Mouse (Mus musculus) forebrain, postnatal 0 days (tissue): ENCODE measurements around the gene Zfp281. TPM values are rescaled to one million over a fixed set of nuclear protein-coding genes. Genes with fewer than 3 reads are reported as not detected.

ENCODE experiments used
- ATAC-seq: fragments of 200-750 bp; cut with Nextera tagmentation; 2 replicates; pipeline ENCODE4 v1.8.0; 2017; ENCODE audit warnings: mild to moderate bottlenecking, moderate library complexity
- DNase-seq: peaks from one replicate; pipeline ENCODE4 v3.0.0-alpha.2; 2015
- H3K27ac ChIP-seq: fragments of 300-500 bp; sonication (generic); 2 replicates; pipeline ENCODE4 v1.5.1; 2014; ENCODE audit warnings: low read depth, mild to moderate bottlenecking, antibody characterized with exemption, low read length, moderate library complexity, mixed read lengths
- H3K27me3 ChIP-seq: fragments of 300-500 bp; sonication (generic); 2 replicates; pipeline ENCODE4 v1.6.1; 2014; ENCODE audit warnings: mild to moderate bottlenecking, low read length, mixed read lengths; ENCODE audit not compliant: insufficient read depth
- H3K36me3 ChIP-seq: fragments of 300-500 bp; sonication (generic); 2 replicates; pipeline ENCODE4 v1.6.1; 2014; ENCODE audit warnings: mild to moderate bottlenecking, moderate library complexity; ENCODE audit not compliant: insufficient read depth
- H3K4me1 ChIP-seq: fragments of 300-500 bp; sonication (generic); 2 replicates; pipeline ENCODE4 v1.6.1; 2014; ENCODE audit warnings: antibody characterized with exemption; ENCODE audit not compliant: insufficient read depth
- H3K4me2 ChIP-seq: fragments of 300-500 bp; sonication (generic); 2 replicates; pipeline ENCODE4 v1.6.1; 2014; ENCODE audit warnings: low read depth, mild to moderate bottlenecking, moderate library complexity
- H3K4me3 ChIP-seq: fragments of 300-500 bp; sonication (generic); 2 replicates; pipeline ENCODE4 v1.5.1; 2014; ENCODE audit warnings: low read depth, low read length, mixed read lengths
- H3K9ac ChIP-seq: fragments of 300-500 bp; sonication (generic); 2 replicates; pipeline ENCODE4 v1.6.1; 2014; ENCODE audit warnings: mild to moderate bottlenecking
- H3K9me3 ChIP-seq: fragments of 300-500 bp; sonication (generic); 2 replicates; pipeline ENCODE4 v1.6.1; 2016; ENCODE audit warnings: low read length
- CTCF ChIP-seq: sonication (generic); IDR thresholded peaks from 2 replicates; pipeline ENCODE4 v1.5.1; 2016; ENCODE audit warnings: antibody characterized with exemption, control low read depth, low read depth
- WGBS: fragments of 180-500 bp; shearing (Covaris S2); extraction: QIAGEN DNeasy Blood & Tissue Kit; methylation state at CpG from one replicate; pipeline ENCODE4 v1.1.7; 2014; 5-methylcytosine and 5-hydroxymethylcytosine counted together
- polyA plus RNA-seq: library from polyadenylated mRNA; unstranded; fragments of >200 nt; fragmentation: Nextera tagmentation; extraction: Ambion mirVana; gene quantifications from 2 replicates; pipeline ENCODE4 v1.2.1, GENCODE M21; 2015
- total RNA-seq: library from RNA; depleted of rRNA; stranded (reverse); fragments of >200 nt; gene quantifications from 2 replicates; pipeline ENCODE4 v1.2.3, GENCODE M21; 2014; rRNA removed

The Zfp281 gene
- total RNA-seq, result 37.2 and 43.6 TPM in 2 replicates
- 23.5 and 23.7 TPM in 2 replicates for polyA plus RNA-seq

GRCm38 (mm10) chr1:136624146-136625018, at the start of gene Zfp281:
Zfp281 (plus strand) TSS chr1:136624901.
- H3K9me3 ChIP-seq, result no peaks in the 10 kb centered on the region
- peak within 1 kb of the TSS; percentile 78 for H3K4me2 ChIP-seq
- no peaks in the 10 kb centered on the region for H3K36me3 ChIP-seq
- TF ChIP-seq CTCF, result peak; percentile 47
- peak within 1 kb of the TSS; percentile 98 for H3K27ac ChIP-seq
- peak within 1 kb of the TSS; percentile 97 for H3K9ac ChIP-seq
- H3K4me1 ChIP-seq, result peaks cover 23% of the 10 kb centered on the region
- DNase-seq (peak; percentile 98), ATAC-seq (peak; percentile 98)
- WGBS, result 2% methylated on average over 45 of the region's 45 CpGs
- peak within 1 kb of the TSS; percentile 85 for H3K4me3 ChIP-seq
- no peaks in the 10 kb centered on the region for H3K27me3 ChIP-seq

- DNase-seq (no peak), ATAC-seq (no peak)
- no peak overlapping the region for H3K4me3 ChIP-seq
- TF ChIP-seq CTCF, result no peak
- no peak overlapping the region for H3K9ac ChIP-seq
- H3K9me3 ChIP-seq, result no peaks in the 10 kb centered on the region
- no peak overlapping the region for H3K4me2 ChIP-seq
- 42% methylated on average over 16 of the region's 16 CpGs for WGBS
- 0 out of 2 replicates have a peak, but pooled peaks cover 3% of the 10 kb centered on the region for H3K27me3 ChIP-seq
- H3K27ac ChIP-seq, result no peak overlapping the region
- no peaks in the 10 kb centered on the region for H3K4me1 ChIP-seq
- H3K36me3 ChIP-seq, result no peaks in the 10 kb centered on the region
Measured at GRCm38 (mm10) chr1:136577890-136578663, 46.6 kb upstream of the Zfp281 start.

- ATAC-seq (no peak), DNase-seq (no peak)
- no peak for TF ChIP-seq CTCF
- Histone ChIP-seq H3K4me3 (no peak overlapping the region), H3K27me3 (0 out of 2 replicates have a peak, but pooled peaks cover 3% of the 10 kb centered on the region), H3K36me3 (no peaks in the 10 kb centered on the region), H3K9me3 (no peaks in the 10 kb centered on the region), H3K4me1 (no peaks in the 10 kb centered on the region), H3K9ac (no peak overlapping the region), H3K27ac (no peak overlapping the region), H3K4me2 (no peak overlapping the region)
- 87% methylated on average over 14 of the region's 14 CpGs for WGBS
Measured at GRCm38 (mm10) chr1:136579360-136579759, 45.3 kb upstream of the Zfp281 start.

GRCm38 (mm10) chr1:136580266-136580665, 44.4 kb upstream of the Zfp281 start:
- no peak for DNase-seq
- H3K9me3 ChIP-seq, result no peaks in the 10 kb centered on the region
- no peak for TF ChIP-seq CTCF
- no peak overlapping the region for H3K4me2 ChIP-seq
- no peaks in the 10 kb centered on the region for H3K36me3 ChIP-seq
- no peak overlapping the region for H3K9ac ChIP-seq
- WGBS, result 92% methylated on average over 8 of the region's 8 CpGs
- no peaks in the 10 kb centered on the region for H3K4me1 ChIP-seq
- H3K27me3 ChIP-seq, result 0 out of 2 replicates have a peak, but pooled peaks cover 3% of the 10 kb centered on the region
- ATAC-seq, result no peak
- no peak overlapping the region for H3K27ac ChIP-seq
- H3K4me3 ChIP-seq, result no peak overlapping the region

GRCm38 (mm10) chr1:136581841-136582240, 42.9 kb upstream of the Zfp281 start:
- Histone ChIP-seq H3K36me3 (no peaks in the 10 kb centered on the region), H3K9me3 (no peaks in the 10 kb centered on the region), H3K4me1 (no peaks in the 10 kb centered on the region), H3K27me3 (0 out of 2 replicates have a peak, but pooled peaks cover 3% of the 10 kb centered on the region), H3K4me3 (no peak overlapping the region), H3K4me2 (no peak overlapping the region), H3K27ac (no peak overlapping the region), H3K9ac (no peak overlapping the region)
- DNase-seq (peak; percentile 11), ATAC-seq (no peak)
- no peak for TF ChIP-seq CTCF
- 85% methylated on average over 8 of the region's 8 CpGs for WGBS

GRCm38 (mm10) chr1:136587761-136588405, 36.8 kb upstream of the Zfp281 start:
- no peaks in the 10 kb centered on the region for H3K4me1 ChIP-seq
- WGBS, result 82% methylated on average over 13 of the region's 13 CpGs
- no peaks in the 10 kb centered on the region for H3K9me3 ChIP-seq
- DNase-seq (no peak), ATAC-seq (no peak)
- H3K27ac ChIP-seq, result no peak overlapping the region
- no peak for TF ChIP-seq CTCF
- no peaks in the 10 kb centered on the region for H3K36me3 ChIP-seq
- H3K4me3 ChIP-seq, result no peak overlapping the region
- no peak overlapping the region for H3K9ac ChIP-seq
- no peak overlapping the region for H3K4me2 ChIP-seq
- H3K27me3 ChIP-seq, result no peaks in the 10 kb centered on the region
